Mouse (Mus musculus) neural tube, embryonic 11.5 days (tissue): Measurements from ENCODE around the gene Tbc1d24. TPM values are rescaled to one million over a fixed set of nuclear protein-coding genes. Genes with fewer than 3 reads are reported as not detected.

Experiments
- ATAC-seq: fragments of 200-750 bp; cut with Nextera tagmentation; 2 replicates; pipeline ENCODE4 v1.8.0; 2017; ENCODE audit warnings: moderate number of reproducible peaks, mild to moderate bottlenecking, moderate TSS enrichment, moderate library complexity; ENCODE audit not compliant: insufficient read depth, low FRiP score, low TSS enrichment
- DNase-seq: peaks from one replicate; pipeline ENCODE4 v3.0.0-alpha.2; 2015; ENCODE audit warnings: low spot score
- H3K27ac ChIP-seq: fragments of 300-500 bp; sonication (generic); 2 replicates; pipeline ENCODE4 v1.5.1; 2014; ENCODE audit warnings: low read depth, mild to moderate bottlenecking, low read length
- H3K27me3 ChIP-seq: fragments of 300-500 bp; sonication (generic); 2 replicates; pipeline ENCODE4 v1.6.1; 2014; ENCODE audit warnings: mild to moderate bottlenecking, low read length, mixed read lengths; ENCODE audit not compliant: control insufficient read depth, insufficient read depth
- H3K36me3 ChIP-seq: fragments of 300-500 bp; sonication (generic); 2 replicates; pipeline ENCODE4 v1.6.1; 2014; ENCODE audit warnings: mild to moderate bottlenecking, low read length, moderate library complexity, mixed read lengths; ENCODE audit not compliant: control insufficient read depth, insufficient read depth
- H3K4me1 ChIP-seq: fragments of 300-500 bp; sonication (generic); 2 replicates; pipeline ENCODE4 v1.6.1; 2014; ENCODE audit warnings: low read length, mixed read lengths; ENCODE audit not compliant: control insufficient read depth, insufficient read depth
- H3K4me2 ChIP-seq: fragments of 300-500 bp; sonication (generic); 2 replicates; pipeline ENCODE4 v1.6.1; 2014; ENCODE audit warnings: low read depth, mild to moderate bottlenecking, moderate library complexity
- H3K4me3 ChIP-seq: fragments of 300-500 bp; sonication (generic); 2 replicates; pipeline ENCODE4 v1.5.1; 2014; ENCODE audit warnings: low read depth, low read length
- H3K9ac ChIP-seq: fragments of 300-500 bp; sonication (generic); 2 replicates; pipeline ENCODE4 v1.6.1; 2014; ENCODE audit warnings: mild to moderate bottlenecking, low read length
- H3K9me3 ChIP-seq: fragments of 300-500 bp; sonication (generic); 2 replicates; pipeline ENCODE4 v1.6.1; 2016; ENCODE audit warnings: low read length; ENCODE audit not compliant: control insufficient read depth
- WGBS: fragments of 180-500 bp; shearing (Covaris S2); extraction: QIAGEN DNeasy Blood & Tissue Kit; methylation state at CpG from one replicate; pipeline ENCODE4 v1.1.7; 2014; 5-methylcytosine and 5-hydroxymethylcytosine counted together
- polyA plus RNA-seq: library from polyadenylated mRNA; unstranded; fragments of >200 nt; fragmentation: Nextera tagmentation; extraction: Ambion mirVana; gene quantifications from 2 replicates; pipeline ENCODE4 v1.2.1, GENCODE M21; 2014

The Tbc1d24 gene
- polyA plus RNA-seq, 1 experiment from 2014 or later = 8.7 TPM

- no peaks in the 10 kb centered on the region for H3K27me3 ChIP-seq
- H3K4me1 ChIP-seq = no peaks in the 10 kb centered on the region
- 75% methylated on average over 3 of the region's 3 CpGs for WGBS
- no peaks in the 10 kb centered on the region for H3K9me3 ChIP-seq
- no peak for ATAC-seq
- no peak overlapping the region for H3K27ac ChIP-seq
- DNase-seq = no peak
- H3K4me2 ChIP-seq = no peak overlapping the region
- no peaks in the 10 kb centered on the region for H3K36me3 ChIP-seq
- no peak overlapping the region for H3K9ac ChIP-seq
- H3K4me3 ChIP-seq = no peak overlapping the region
Measured at GRCm38 (mm10) chr17:24154463-24154862, 50.9 kb downstream of the Tbc1d24 start.

- Histone ChIP-seq H3K9ac (peak overlapping the region; percentile 43), H3K4me2 (peak overlapping the region; percentile 53), H3K27ac (no peak overlapping the region), H3K4me3 (peak overlapping the region; percentile 14; the same call in 1 of the 2 replicates), H3K9me3 (no peaks in the 10 kb centered on the region), H3K36me3 (no peaks in the 10 kb centered on the region), H3K4me1 (no peaks in the 10 kb centered on the region), H3K27me3 (no peaks in the 10 kb centered on the region)
- ATAC-seq = peak; percentile 85
- WGBS = 2% methylated on average over 26 of the region's 26 CpGs
- peak; percentile 83 for DNase-seq
Measured at GRCm38 (mm10) chr17:24151890-24152563, 53.3 kb downstream of the Tbc1d24 start.

- Histone ChIP-seq H3K4me1 (no peaks in the 10 kb centered on the region), H3K9me3 (no peaks in the 10 kb centered on the region), H3K36me3 (no peaks in the 10 kb centered on the region), H3K27ac (no peak overlapping the region), H3K4me2 (peak overlapping the region; percentile 53), H3K27me3 (no peaks in the 10 kb centered on the region), H3K4me3 (no peak overlapping the region), H3K9ac (peak overlapping the region; percentile 43; the same call in 1 of the 2 replicates)
- DNase-seq = no peak
- ATAC-seq = no peak
- 14% methylated on average over 7 of the region's 7 CpGs for WGBS
Measured at GRCm38 (mm10) chr17:24151382-24151781, 54.0 kb downstream of the Tbc1d24 start.

GRCm38 (mm10) chr17:24150824-24151223, 54.5 kb downstream of the Tbc1d24 start, which contains the start of gene Pdpk1:
Gene Pdpk1, minus strand, starts transcription at chr17:24150924.
- H3K4me3 ChIP-seq = peak within 1 kb of the TSS; percentile 14; the same call in 1 of the 2 replicates
- H3K27ac ChIP-seq = no peak within 1 kb of the TSS
- H3K9ac ChIP-seq = peak within 1 kb of the TSS; percentile 43
- H3K27me3 ChIP-seq = no peaks in the 10 kb centered on the region
- H3K36me3 ChIP-seq = no peaks in the 10 kb centered on the region
- H3K4me1 ChIP-seq = no peaks in the 10 kb centered on the region
- peak within 1 kb of the TSS; percentile 53 for H3K4me2 ChIP-seq
- ATAC-seq (no peak), DNase-seq (no peak)
- 88% methylated on average over 2 of the region's 2 CpGs for WGBS
- H3K9me3 ChIP-seq = no peaks in the 10 kb centered on the region

- H3K9me3 ChIP-seq = no peaks in the 10 kb centered on the region
- ATAC-seq (no peak), DNase-seq (no peak)
- H3K4me2 ChIP-seq = no peak overlapping the region
- H3K9ac ChIP-seq = no peak overlapping the region
- no peaks in the 10 kb centered on the region for H3K27me3 ChIP-seq
- WGBS = 89% methylated on average over 7 of the region's 7 CpGs
- H3K36me3 ChIP-seq = no peaks in the 10 kb centered on the region
- no peaks in the 10 kb centered on the region for H3K4me1 ChIP-seq
- no peak overlapping the region for H3K27ac ChIP-seq
- no peak overlapping the region for H3K4me3 ChIP-seq
Measured at GRCm38 (mm10) chr17:24149421-24149820, 55.9 kb downstream of the Tbc1d24 start.

- no peak overlapping the region for H3K4me3 ChIP-seq
- no peak overlapping the region for H3K27ac ChIP-seq
- DNase-seq (no peak), ATAC-seq (no peak)
- no peak overlapping the region for H3K4me2 ChIP-seq
- peaks cover 6% of the 10 kb centered on the region; the same call in 1 of the 2 replicates for H3K4me1 ChIP-seq
- H3K36me3 ChIP-seq = no peaks in the 10 kb centered on the region
- 36% methylated on average over 2 of the region's 2 CpGs for WGBS
- no peak overlapping the region for H3K9ac ChIP-seq
- H3K27me3 ChIP-seq = no peaks in the 10 kb centered on the region
- no peaks in the 10 kb centered on the region for H3K9me3 ChIP-seq
Measured at GRCm38 (mm10) chr17:24142897-24143296, 62.5 kb downstream of the Tbc1d24 start.

GRCm38 (mm10) chr17:24141425-24141920, 63.9 kb downstream of the Tbc1d24 start:
- no peaks in the 10 kb centered on the region for H3K9me3 ChIP-seq
- ATAC-seq (peak; percentile 99), DNase-seq (peak; percentile 97)
- H3K36me3 ChIP-seq = no peaks in the 10 kb centered on the region
- H3K27me3 ChIP-seq = no peaks in the 10 kb centered on the region
- WGBS = under 1% methylated on average over 51 of the region's 57 CpGs
- H3K4me1 ChIP-seq = peaks cover 6% of the 10 kb centered on the region; the same call in 1 of the 2 replicates
- H3K4me2 ChIP-seq = peak overlapping the region; percentile 97
- H3K9ac ChIP-seq = peak overlapping the region; percentile 91
- peak overlapping the region; percentile 79 for H3K27ac ChIP-seq
- H3K4me3 ChIP-seq = peak overlapping the region; percentile 98

- Histone ChIP-seq H3K27me3 (no peaks in the 10 kb centered on the region), H3K4me1 (peaks cover 6% of the 10 kb centered on the region; the same call in 1 of the 2 replicates), H3K4me2 (peak overlapping the region; percentile 97), H3K4me3 (peak overlapping the region; percentile 98), H3K36me3 (no peaks in the 10 kb centered on the region), H3K27ac (peak overlapping the region; percentile 79), H3K9ac (peak overlapping the region; percentile 91), H3K9me3 (no peaks in the 10 kb centered on the region)
- no peak; the same call in none of the 2 replicates for ATAC-seq
- under 1% methylated on average over 41 of the region's 43 CpGs for WGBS
- peak; percentile 14 for DNase-seq
Measured at GRCm38 (mm10) chr17:24140845-24141424, 64.4 kb downstream of the Tbc1d24 start.
